Mouse (Mus musculus): ENCODE measurements around the gene Apol9a.

Gene Apol9a

DNA sequence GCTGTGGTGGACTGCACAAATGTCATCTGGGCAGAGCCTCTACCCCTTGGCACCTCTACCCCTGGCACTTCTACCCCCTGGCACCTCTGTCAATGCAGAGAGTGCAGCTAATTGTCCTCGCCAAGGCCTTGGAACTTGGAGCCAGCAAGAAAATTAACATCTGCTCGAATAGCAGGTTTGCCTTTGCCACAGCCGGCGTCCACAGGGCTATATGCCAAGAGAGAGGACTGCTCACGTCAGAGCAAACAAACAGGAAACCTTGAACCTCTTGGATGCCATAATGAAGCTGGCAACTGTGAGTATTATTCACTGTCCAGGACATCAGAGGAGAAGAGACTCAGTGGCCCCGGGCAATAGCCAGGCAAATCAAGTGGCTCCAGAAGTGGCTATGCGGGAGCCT lies 34.0 kb downstream of the Apol9a start:
- no peak for DNase-seq

DNA sequence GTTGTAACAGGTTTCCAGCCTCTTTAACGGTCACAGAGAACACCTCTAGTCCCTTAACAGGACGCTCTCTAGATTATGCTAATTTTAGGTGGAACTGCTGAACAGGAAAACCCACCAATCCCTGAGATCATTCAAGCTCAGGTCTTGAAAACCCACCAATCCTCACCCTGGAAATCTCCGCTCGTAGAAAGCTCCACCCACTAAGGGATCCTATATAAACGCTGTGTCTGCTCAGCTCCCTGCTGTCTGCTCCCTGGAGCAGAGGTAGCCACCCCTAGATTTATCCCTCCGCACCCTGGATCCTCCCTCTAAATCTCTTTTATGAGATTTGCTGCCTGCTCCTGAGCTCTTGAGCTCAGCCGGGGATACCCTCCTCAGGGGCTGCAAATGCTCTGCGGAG lies 40.3 kb downstream of the Apol9a start:
- DNase-seq = no peak

DNA sequence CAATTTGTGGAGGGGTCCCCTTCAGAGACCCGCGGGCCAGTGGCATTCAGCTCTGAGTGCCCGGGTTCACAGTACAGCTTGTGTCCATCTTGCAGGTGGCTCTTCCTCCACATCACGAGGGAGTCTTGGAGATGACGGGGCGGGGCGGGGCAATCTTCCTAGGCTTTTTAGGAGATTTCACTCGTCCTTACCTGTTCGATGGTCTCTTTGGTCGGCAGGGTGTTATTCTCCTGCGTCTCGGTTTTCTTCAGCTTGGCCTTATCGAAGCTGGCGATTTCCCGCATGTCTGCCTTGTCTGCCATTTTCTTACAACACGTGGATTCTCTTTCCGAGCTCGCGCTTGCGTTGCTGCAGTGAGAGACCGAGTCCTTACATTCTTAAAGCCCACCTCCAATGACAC lies 41.0 kb downstream of the Apol9a start:
- no peak for DNase-seq

DNA sequence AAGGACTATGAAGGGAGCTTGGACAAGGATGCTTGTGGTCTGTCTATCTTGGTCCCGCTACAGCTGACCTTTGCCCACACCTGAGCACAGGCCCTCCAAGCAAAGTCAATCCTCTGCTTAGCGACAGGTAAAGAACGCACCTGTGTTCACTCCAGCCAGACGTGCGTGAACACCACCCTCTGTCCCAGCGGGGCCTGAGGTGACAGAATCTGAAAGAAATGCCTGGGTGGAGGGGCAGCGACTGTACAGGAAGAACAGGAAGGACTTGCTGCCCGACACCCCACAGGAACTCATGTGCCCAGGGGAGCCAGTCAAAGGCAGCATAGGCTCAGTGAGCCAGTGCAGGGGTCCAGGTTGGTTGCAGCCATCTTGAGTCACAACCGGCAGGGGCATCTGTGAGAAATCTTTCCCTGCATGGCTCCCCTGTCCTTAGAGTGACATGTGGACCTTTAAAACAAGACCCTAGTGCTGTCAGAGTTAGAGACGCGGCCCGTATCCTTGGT lies 42.1 kb downstream of the Apol9a start:
- DNase-seq = no peak

DNA sequence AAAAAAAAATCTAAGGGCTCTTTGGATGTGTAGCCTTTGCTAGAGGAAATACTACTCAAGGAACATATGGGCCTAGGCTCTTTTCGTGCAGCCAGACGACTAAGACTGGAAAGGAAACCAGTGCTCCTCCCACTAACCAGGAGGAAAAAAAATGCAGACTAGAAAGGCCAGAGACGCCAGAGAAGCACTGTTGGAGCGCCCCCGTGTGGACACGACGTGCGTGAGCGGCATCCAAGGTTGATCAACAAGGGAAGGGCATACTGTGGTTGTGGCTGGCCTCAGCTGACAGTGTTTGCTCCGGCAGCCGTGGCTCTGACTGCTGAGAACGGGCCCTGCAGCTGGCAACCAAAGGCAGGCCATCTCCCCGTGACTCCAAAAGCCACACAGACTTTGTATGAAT lies 42.8 kb downstream of the Apol9a start:
- DNase-seq = peak; percentile 93 to 96

DNA sequence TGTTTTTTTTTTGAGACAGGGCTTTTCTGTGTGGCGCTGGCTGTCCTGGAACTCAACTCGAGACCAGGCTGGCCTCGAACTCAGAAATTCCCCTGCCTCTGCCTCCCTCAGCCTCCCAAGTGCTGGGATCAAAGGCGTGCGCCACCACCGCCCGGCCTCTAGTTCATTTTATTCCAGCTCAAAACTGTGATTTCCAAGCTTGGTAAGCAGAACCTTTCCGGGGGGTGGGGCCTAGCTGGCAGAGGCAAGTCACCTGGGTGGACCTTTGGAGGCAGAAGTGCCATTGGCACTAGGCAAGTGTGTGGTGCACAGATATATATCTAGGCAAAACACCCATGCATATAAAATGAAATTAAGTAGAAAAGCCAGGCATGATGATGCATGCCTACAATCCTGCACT lies 43.4 kb downstream of the Apol9a start:
- DNase-seq = no peak

DNA sequence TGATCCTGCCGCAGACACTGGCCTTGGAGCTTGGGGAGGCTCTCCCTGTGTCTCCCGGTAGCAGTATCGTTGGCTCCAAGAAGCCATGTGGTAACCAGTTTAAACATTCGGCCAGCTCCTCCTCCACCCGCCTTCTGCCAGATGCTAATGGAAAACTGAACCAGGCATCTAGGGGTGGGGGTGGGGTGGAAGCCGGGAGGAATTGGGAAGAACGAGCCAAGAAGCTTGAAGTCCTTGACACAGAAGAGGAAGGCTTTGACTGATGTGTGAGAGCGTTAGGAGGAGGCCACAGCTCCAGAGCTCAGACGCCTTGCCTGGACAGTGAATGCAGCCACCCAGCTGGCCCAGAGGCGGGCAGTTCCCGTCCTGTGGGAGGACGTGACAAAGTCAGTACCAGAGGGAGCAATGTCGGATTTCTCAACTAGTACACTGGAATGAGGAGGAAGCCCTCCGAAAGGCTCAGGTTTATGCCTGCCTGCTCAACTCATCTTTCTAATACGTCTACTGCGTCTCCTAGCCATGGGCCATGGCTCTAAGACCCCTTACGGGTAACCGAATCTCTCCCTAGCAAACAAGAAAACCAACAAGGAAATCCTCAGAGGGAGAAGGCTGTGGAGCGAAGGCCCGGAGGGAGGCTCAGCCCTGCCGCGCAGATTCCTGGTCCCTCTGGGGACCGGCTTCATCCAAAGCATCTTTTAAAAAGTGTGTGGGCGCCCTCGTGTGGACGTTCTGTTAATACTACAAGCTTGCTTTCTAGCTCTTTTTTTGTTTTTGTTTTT lies 44.0 kb downstream of the Apol9a start:
- DNase-seq = peak; percentile 82 to 84

DNA sequence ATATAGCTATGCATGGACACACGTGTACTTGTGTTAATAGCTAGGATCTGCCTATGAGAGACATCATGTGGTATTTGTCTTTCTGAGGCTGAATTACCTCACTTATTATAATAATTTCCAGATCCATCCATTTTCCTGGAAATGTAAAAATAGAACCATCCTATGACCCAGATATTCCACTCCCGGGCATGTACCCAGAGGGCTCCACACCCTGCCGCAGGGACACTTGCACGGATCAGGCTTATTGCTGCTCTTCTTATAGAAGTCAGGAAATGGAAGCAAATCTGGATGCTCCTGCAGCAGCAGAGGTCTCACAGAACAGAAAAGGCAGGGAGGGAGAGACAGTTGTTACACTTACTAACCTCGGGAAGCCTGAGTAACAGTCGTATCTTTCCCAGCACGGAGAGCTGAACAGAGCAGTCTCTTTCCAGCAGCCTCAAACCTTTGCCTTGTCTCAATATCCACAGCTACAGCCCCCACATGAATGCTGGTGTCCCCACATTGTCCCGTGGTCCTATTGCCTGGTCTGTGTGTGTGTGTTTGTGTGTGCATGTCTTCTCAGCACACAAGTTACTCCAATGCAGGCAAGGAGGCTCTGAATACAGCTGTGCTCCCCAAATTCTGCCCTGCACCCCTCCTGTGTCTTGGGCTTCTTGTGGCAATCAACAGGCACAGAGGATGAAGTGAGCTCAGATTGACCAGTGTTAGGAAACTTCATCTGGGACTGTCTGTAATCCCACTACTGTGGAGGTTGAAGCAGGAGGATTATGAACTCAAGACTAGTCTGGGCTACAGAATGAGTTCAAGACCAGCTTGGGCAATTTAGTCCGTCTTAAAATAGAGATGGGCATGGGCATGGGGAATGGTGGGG lies 45.0 kb downstream of the Apol9a start:
- no peak for DNase-seq

DNA sequence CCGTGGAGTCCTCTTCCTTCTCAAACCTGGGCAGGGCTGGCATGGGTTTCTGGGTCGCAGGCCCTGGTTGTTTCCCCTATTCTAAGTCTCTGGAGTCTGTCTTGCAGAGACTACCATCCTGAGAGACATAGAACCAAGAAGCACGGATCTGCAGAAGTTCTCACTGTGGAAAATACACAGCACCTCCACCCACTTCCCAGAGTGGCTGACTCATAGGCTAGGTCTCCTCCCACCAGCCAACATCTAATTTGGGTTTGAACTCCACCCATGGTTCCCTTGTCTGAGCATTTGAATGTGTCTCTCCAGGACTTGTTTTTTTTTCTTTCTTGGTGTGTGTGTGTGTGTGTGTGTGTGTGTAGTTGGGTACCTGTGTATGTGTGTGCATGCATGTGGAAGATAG lies 46.9 kb downstream of the Apol9a start:
- DNase-seq = peak; percentile 50 to 55

DNA sequence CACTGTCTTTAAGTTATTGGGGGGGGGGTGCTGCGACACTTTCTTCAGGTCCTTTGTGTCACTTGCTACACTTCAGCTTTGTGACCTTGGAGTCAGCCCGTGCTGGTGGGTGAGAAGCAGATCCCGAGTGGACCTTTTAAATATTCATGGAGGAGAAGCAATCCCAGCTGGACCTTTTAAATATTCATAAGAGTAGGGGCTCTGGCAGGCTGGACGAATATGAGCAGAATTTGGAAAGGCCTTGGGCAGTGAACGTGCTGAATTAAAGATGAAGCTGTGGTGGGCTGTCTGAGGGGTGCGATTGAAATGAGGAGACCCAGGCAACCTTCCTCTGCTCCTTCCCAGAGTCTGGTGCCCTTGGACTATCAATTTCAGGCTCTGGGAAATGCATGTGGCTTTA lies 47.4 kb downstream of the Apol9a start:
- DNase-seq = no peak

DNA sequence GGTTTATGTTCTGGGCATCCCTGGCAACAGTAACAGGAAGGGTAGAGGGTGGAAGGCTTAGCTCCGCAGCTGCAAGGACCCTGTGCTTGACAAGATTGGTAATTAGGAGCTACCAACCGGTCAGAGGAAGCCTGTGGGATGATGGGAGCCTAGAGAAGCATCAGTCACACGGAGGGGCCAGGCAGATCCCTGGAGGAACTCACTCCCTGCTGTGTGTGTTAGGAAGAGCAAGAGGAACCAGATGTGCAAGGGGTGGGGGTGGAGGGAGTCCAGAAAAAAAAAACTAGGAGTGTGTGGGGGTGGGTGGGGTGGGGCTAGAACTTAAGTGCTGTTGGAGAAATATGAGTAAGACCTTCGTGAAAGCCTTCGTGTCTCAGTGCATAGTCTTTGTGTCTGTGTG lies 48.0 kb downstream of the Apol9a start:
- DNase-seq = no peak

DNA sequence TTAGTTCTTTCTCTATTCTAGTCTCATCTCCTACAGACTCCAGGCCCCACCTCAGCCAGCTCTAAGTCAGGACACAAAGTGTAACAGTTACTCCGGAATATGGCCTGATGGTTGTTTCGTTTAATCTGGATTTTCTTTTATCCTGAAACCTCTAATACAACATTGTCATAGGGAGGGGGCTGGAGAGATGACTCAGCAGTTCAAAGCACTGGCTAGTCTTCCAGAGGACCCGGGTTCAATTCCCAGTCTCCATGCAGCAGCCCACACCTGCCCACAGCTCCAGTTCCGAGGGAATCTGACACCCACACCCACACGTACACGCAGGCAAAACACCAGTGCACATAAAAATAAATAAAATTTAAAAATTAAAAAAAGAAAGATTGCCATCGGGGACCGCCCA lies 51.0 kb downstream of the Apol9a start:
- no peak for DNase-seq

DNA sequence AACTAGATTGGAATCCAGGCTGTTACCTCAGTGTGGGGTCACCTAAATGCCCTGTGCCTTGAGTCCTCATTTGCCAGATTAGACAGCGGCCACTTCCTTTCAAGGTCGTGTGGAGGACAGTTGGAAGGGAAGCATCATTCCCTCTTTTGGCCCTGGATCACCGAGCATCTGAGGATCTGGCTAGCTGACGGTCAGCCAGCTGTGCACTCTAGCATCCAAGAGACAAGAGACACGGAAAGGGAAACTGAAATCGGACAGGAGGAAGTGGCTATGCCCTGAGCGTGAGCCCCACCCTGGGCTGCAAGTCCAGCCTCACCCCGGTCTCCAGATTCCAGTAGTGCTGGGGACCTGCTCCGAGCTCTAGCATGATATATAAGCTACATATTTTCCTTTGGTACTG lies 51.4 kb downstream of the Apol9a start:
- no peak for DNase-seq

DNA sequence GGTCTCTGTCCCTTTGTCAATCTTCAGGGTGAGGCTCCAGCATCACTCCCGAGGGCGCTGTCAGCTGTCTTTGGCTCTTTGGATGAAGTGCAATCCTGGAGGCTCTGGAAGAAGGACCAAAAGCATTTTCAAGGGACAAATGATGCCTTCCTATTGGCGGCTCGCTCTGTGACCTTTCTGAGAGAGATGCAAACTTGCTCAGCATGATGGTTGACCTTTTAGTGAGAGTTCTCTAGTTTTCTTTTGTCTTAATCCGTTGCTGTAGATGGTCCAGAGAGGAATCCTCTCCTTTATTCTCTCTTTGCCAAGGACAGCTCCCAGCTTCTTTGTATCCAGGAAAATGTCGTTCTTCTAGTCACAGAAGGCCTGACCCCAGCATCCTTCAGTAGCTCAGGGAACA lies 51.9 kb downstream of the Apol9a start:
- DNase-seq = no peak

DNA sequence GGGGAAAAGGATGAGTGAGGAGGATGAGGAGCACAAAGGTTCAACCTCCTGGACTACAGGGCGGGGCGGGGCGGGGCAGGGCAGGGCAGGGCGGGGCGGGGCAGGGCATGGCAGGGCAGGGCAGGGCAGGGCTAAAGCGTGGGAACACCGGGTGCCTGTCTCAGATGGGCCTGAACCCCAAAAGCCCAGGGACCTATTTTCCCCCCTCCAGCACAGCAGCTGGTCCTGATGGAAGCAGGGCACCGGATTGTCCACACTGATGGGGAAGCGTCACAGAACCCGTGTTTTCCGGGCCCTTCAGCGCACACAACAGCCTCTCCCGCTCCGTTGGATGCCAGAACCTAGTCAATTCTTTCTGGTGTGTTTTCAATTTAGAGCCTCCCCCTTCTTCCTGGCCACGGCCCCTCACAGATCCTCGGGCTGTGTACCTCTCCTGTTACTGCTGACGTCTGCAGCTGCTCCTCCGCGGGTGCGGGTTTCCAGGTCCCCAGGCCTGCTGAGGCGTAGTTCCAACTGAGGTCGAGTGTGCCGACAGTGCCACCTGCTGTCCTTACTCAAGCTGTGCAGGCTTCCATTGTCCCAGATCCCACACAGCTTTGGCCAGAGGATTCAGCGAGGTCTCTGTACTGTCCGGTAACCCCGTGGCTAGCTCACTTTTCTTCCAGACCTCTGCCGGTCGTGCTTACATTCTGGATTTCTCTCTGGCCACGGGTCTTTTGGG lies 52.5 kb downstream of the Apol9a start:
- peak; percentile 82 to 86 for DNase-seq

DNA sequence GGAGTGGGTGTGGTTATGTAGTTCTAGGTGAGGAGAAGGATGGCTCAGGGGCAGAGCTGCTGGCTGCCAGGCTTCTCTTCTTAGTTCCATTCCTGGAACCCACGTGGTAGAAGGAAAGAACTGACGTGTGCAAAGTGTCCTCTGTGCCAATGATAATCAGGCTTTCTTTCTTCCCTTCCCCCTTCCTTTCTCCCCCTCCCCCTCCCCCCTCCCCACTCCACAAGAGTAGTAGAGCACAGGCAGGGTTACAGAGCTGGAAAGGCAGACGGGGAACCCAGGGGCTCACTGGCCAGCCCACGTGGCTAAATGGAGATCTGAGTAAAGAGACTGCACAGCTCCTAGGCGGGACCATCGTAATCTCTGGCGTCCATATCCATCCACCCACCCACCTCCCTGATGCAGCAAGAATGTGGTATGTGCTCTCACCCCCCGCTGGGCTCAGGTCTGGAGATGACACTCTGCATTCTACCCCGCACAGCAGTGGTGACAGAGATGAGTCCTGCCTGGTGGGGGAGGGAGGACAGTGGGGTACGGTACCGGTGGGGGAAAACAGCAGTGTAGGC lies 54.6 kb downstream of the Apol9a start:
- DNase-seq = no peak

DNA sequence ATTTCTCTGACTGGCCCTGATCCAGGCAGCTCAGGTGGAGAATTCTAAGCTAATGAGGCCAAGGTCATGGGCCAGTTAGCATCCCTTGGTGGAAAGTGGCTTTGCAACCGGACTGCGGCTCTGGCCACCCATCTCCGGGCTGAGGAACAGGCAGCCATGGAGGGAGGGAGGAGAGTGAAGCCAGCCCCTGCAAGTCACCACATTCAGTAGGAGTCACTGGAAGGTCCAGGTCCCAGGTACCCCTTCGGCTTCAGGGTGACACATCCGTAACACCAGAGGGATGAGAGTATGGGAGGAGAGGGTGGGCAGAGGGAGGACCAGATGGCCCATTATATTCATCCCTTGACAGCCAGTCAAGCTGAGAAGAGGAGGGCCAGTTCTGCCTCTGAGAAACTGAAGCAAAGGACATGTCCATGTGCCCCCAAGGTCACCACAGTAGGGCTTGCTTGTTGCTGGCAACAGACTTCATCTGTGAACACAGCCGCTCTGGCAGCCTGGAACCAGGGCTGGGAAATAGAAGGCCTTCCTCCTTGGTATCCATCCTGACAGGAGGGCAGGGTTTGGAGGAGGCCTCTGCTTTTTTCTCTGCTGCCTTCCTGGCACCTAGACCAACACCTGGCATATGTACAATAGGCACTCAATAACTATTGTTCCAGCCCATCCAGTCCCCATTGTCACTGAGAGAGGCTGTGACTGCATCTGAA lies 55.9 kb downstream of the Apol9a start:
- DNase-seq = no peak

DNA sequence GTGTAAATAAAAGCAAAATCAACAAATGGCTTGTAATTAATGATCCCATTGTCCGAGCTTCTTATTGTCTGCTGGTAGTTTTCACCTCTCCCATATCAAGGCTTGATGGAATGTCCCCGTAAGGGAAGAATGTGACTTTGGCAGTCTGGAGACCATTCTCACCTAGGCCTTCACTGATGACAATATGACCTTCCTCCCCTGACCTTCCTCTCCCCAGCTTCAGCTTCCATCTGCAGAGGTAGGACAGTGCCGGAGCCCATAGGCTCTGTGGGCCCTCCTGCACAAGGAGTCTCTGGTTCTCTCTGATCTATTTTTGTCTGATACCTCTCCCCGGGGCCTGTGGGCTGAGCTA lies 56.5 kb downstream of the Apol9a start:
- no peak for DNase-seq
